Mouse (Mus musculus) intestine, postnatal 0 days (tissue): ENCODE results near the gene Kdr. TPM values are rescaled to one million over a fixed set of nuclear protein-coding genes. Genes with fewer than 3 reads are reported as not detected.

Source experiments
- ATAC-seq: fragments of 200-750 bp; cut with Nextera tagmentation; 2 replicates; pipeline ENCODE4 v1.8.0; 2017; ENCODE audit warnings: mild to moderate bottlenecking, moderate TSS enrichment, moderate library complexity
- H3K27ac ChIP-seq: fragments of 300-500 bp; sonication (generic); 2 replicates; pipeline ENCODE4 v1.5.1; 2014; ENCODE audit warnings: mild to moderate bottlenecking, low read depth, low read length, moderate library complexity
- H3K27me3 ChIP-seq: fragments of 300-500 bp; sonication (generic); replicated peaks from 2 replicates; pipeline ENCODE4 v1.6.1; 2014; ENCODE audit warnings: low read length, mixed read lengths; ENCODE audit not compliant: control insufficient read depth, insufficient read depth
- H3K36me3 ChIP-seq: fragments of 300-500 bp; sonication (generic); 2 replicates; pipeline ENCODE4 v1.6.1; 2014; ENCODE audit warnings: mild to moderate bottlenecking, moderate library complexity; ENCODE audit not compliant: control insufficient read depth, insufficient read depth
- H3K4me1 ChIP-seq: fragments of 300-500 bp; sonication (generic); replicated peaks from 2 replicates; pipeline ENCODE4 v1.6.1; 2014; ENCODE audit warnings: antibody characterized with exemption, low read length, mixed read lengths; ENCODE audit not compliant: control insufficient read depth, insufficient read depth
- H3K4me2 ChIP-seq: fragments of 300-500 bp; sonication (generic); replicated peaks from 2 replicates; pipeline ENCODE4 v1.6.1; 2014; ENCODE audit warnings: low read depth, mild to moderate bottlenecking, moderate library complexity
- H3K4me3 ChIP-seq: fragments of 300-500 bp; sonication (generic); 2 replicates; pipeline ENCODE4 v1.5.1; 2014; ENCODE audit warnings: low read depth, low read length
- H3K9ac ChIP-seq: fragments of 300-500 bp; sonication (generic); 2 replicates; pipeline ENCODE4 v1.6.1; 2014; ENCODE audit warnings: mild to moderate bottlenecking, low read depth, low read length
- H3K9me3 ChIP-seq: fragments of 300-500 bp; sonication (generic); 2 replicates; pipeline ENCODE4 v1.6.1; 2016; ENCODE audit warnings: mixed run types; ENCODE audit not compliant: control insufficient read depth
- CTCF ChIP-seq: sonication (generic); IDR thresholded peaks from 2 replicates; pipeline ENCODE4 v1.5.1; 2016; ENCODE audit warnings: low read depth, mild to moderate bottlenecking, control low read depth, antibody characterized with exemption, moderate library complexity
- WGBS: fragments of 180-500 bp; shearing (Covaris S2); extraction: QIAGEN DNeasy Blood & Tissue Kit; methylation state at CpG from one replicate; pipeline ENCODE4 v1.1.7; 2014; 5-methylcytosine and 5-hydroxymethylcytosine counted together
- polyA plus RNA-seq: library from polyadenylated mRNA; unstranded; fragments of >200 nt; fragmentation: Nextera tagmentation; extraction: Ambion mirVana; gene quantifications from 2 replicates; pipeline ENCODE4 v1.2.1, GENCODE M21; 2015

Gene Kdr
- polyA plus RNA-seq, 1 experiment from 2014 or later, result 10.4 TPM

GRCm38 (mm10) chr5:75979108-75979507 lies 850 bp upstream of the Kdr start:
- WGBS, result 16% methylated on average over 8 of the region's 8 CpGs
- peak overlapping the region; percentile 92 for H3K4me2 ChIP-seq
- peak overlapping the region; percentile 65 for H3K4me3 ChIP-seq
- H3K9me3 ChIP-seq, result no peaks in the 10 kb centered on the region
- H3K36me3 ChIP-seq, result no peaks in the 10 kb centered on the region
- ATAC-seq, result no peak
- peaks cover 45% of the 10 kb centered on the region for H3K27me3 ChIP-seq
- H3K4me1 ChIP-seq, result no peaks in the 10 kb centered on the region
- no peak overlapping the region for H3K27ac ChIP-seq
- H3K9ac ChIP-seq, result no peak overlapping the region
- no peak for TF ChIP-seq CTCF

- no peaks in the 10 kb centered on the region for H3K4me1 ChIP-seq
- peak overlapping the region; percentile 48; the same call in 1 of the 2 replicates for H3K9ac ChIP-seq
- no peak for ATAC-seq
- H3K36me3 ChIP-seq, result no peaks in the 10 kb centered on the region
- H3K9me3 ChIP-seq, result no peaks in the 10 kb centered on the region
- no peak for TF ChIP-seq CTCF
- H3K4me2 ChIP-seq, result peak overlapping the region; percentile 92
- H3K27me3 ChIP-seq, result peaks cover 49% of the 10 kb centered on the region
- WGBS, result 3% methylated on average over 54 of the region's 54 CpGs
- H3K4me3 ChIP-seq, result peak overlapping the region; percentile 65
- no peak overlapping the region; the same call in 1 of the 2 replicates for H3K27ac ChIP-seq
Observed at GRCm38 (mm10) chr5:75977441-75978373, 551 bp downstream of the Kdr start.

- peaks cover 49% of the 10 kb centered on the region for H3K27me3 ChIP-seq
- WGBS, result 60% methylated on average over 9 of the region's 9 CpGs
- 0 out of 2 replicates have a peak overlapping the region, but pooled peaks have one; percentile 0 for H3K4me2 ChIP-seq
Observed at GRCm38 (mm10) chr5:75976696-75977095, 1.6 kb downstream of the Kdr start.

GRCm38 (mm10) chr5:75975398-75975797 lies 2.9 kb downstream of the Kdr start:
- WGBS, result 60% methylated on average over 5 of the region's 5 CpGs
- Histone ChIP-seq H3K4me3 (peak overlapping the region; percentile 21; the same call in 1 of the 2 replicates), H3K4me1 (no peaks in the 10 kb centered on the region), H3K9me3 (no peaks in the 10 kb centered on the region), H3K27me3 (peaks cover 43% of the 10 kb centered on the region), H3K9ac (no peak overlapping the region), H3K36me3 (no peaks in the 10 kb centered on the region), H3K27ac (no peak overlapping the region), H3K4me2 (peak overlapping the region; percentile 21; the same call in 1 of the 2 replicates)
- ATAC-seq, result no peak
- TF ChIP-seq CTCF, result no peak

More at GRCm38 (mm10) chr5:75976696-75977095, 1.6 kb downstream of the Kdr start:
- no peaks in the 10 kb centered on the region for H3K4me1 ChIP-seq
- no peak overlapping the region for H3K27ac ChIP-seq
- no peak for TF ChIP-seq CTCF
- no peak for ATAC-seq
- peak overlapping the region; percentile 21 for H3K4me3 ChIP-seq
- no peak overlapping the region for H3K9ac ChIP-seq
- no peaks in the 10 kb centered on the region for H3K36me3 ChIP-seq
- no peaks in the 10 kb centered on the region for H3K9me3 ChIP-seq

GRCm38 (mm10) chr5:75974543-75975130 lies 3.6 kb downstream of the Kdr start:
- no peaks in the 10 kb centered on the region for H3K4me1 ChIP-seq
- 0 out of 2 replicates have a peak overlapping the region, but pooled peaks have one; percentile 21 for H3K4me3 ChIP-seq
- WGBS, result 69% methylated on average over 7 of the region's 7 CpGs
- H3K27me3 ChIP-seq, result peaks cover 36% of the 10 kb centered on the region
- H3K36me3 ChIP-seq, result no peaks in the 10 kb centered on the region
- no peak overlapping the region for H3K4me2 ChIP-seq
- H3K9me3 ChIP-seq, result no peaks in the 10 kb centered on the region
- no peak overlapping the region for H3K9ac ChIP-seq
- no peak overlapping the region for H3K27ac ChIP-seq
- no peak for TF ChIP-seq CTCF
- ATAC-seq, result no peak

DNA sequence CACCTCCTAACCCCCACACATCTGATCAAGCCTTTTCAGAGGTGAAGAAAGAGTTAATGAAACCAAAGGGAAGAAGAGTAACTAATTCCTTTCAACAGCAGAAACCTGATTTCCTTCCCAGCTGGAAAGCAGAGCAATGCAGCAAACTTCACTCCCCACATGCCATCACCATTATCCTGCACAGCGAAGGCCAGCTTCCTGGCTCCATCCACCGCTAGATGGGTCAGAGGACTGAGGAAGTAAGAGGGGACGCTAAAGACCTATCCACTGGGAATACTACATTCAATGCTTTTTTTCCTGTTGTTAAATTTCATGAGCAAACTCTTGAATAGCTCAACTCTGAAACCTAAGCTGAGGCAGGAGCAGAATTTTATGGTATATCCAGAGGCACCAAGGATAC lies 8.4 kb downstream of the Kdr start:
- Histone ChIP-seq H3K4me1 (no peaks in the 10 kb centered on the region), H3K36me3 (no peaks in the 10 kb centered on the region), H3K27ac (no peak overlapping the region), H3K4me2 (no peak overlapping the region), H3K4me3 (no peak overlapping the region), H3K9me3 (no peaks in the 10 kb centered on the region), H3K9ac (no peak overlapping the region), H3K27me3 (0 out of 2 replicates have a peak, but pooled peaks cover 8% of the 10 kb centered on the region)
- WGBS, result 41% methylated on average over 3 of the region's 3 CpGs
- 0 out of 2 replicates have a peak, but pooled peaks have one; percentile 3 for TF ChIP-seq CTCF
- no peak for ATAC-seq
